Mouse (Mus musculus) spleen, postnatal 14 days (tissue): ENCODE results near the gene Olfr1358.
"Not testable (repeated sequence)": the region's sequence is repeated elsewhere in the genome, so short reads cannot be mapped to it uniquely, and the experiment has no call there.

Experiments
- DNase-seq, 2 experiments: peaks; one replicate each; pipeline ENCODE4 v3.0.0; 2021 to 2022; ENCODE audit warnings: low spot score in 2 of 2

The Olfr1358 gene

DNA sequence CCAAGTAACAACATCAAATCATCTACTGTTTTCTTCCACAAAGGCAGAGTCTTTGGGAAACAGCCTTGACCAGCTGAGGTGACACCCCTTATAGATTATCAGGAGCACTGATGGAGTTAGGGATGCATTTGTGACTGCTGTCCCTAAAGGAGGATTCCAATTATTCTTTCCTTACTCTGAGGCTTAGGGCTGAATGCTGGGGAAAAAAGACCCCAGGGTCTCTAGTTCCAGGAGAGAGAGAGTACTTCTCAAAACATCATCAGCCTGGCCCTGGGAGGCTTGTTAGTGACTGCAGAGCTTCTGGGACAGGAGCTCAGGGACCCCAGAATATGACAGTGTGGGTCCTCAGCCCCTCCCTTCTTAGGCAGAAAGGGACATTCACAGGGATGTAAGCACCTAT lies at the start of gene Olfr1358:
Gene Olfr1358, plus strand, starts transcription at position 301 of the 400 bp plus-strand sequence.
- no peak for DNase-seq

DNA sequence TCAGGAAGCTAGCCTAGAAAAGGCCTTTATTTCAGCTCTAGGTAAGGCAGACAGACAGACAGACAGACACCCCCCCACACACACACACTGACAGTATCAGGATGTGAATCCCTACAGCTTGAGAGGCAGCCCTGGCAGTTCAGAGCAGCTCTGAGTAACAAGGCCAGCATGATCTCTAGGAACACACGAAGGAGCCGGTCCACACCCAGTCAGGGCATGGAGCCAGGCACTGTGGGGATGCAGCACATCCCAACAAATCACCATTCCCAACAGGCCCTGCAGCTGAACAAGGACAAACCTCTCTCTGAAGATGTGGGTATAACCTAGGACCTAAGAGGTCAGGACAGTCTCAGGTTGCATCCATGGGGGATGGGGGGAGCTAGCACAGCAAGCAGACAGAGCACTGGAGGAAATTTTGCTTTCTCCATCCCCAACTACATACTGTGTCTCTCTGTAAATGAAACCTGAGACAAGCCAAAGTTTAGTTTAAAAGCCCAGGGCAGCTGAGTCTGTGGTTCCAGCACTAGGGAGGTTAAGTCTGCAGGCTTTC lies 49.4 kb upstream of the Olfr1358 start:
- no peak for DNase-seq

DNA sequence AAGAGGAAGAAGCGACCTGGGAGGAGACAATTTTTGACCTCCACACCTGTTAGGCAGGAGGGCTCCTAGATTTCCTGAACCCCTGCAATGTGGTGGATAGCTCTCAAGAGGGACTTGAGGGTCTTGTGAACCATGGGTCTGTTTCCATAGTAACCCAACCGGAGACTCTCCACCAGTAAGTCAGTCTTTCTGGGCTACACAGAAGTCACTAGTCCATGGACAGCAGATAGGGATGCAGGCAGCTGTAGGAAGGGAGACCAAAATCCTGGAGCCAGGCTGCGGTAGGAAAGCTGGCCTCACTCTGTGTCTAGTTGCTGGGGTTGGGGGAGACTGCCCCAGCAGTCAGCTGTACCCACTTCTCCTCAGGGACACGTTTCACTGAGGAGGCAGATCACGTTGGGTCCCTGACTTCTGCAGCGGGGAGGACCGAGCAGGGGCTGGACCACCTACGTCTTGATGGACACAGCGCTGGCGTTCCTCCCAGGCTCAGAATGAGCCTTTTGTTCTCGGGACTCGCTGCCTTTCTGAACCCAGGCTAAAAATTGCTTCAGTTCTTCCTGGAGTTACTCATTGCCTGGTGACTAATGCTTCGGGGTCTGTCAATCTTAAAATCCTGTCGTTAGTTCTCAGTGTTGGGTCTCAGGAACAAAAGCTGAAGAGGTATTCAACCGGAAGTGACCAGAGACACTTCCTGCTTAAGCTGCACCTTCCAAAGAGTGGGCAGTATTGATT lies 46.5 kb upstream of the Olfr1358 start:
- DNase-seq, result no peak

DNA sequence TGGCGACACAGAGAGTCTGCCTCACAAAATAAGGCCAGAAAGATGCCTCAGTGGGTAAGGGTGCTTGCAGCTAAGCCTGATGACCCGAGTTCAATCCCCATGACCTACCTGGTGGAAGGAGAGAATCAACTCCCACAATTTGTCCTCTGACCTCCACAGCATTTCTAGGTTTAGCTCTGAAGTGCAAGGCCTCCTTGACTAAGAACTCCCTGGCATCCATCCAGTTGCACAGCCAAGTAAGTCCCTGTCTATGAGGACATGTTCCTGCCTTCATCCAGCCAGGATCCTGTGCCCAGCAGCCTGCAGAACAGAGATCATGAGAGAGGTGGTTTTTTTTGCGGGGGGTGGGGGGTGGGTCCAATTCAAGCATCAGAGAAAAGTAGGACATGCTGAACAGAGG lies 45.2 kb upstream of the Olfr1358 start:
- no peak for DNase-seq

DNA sequence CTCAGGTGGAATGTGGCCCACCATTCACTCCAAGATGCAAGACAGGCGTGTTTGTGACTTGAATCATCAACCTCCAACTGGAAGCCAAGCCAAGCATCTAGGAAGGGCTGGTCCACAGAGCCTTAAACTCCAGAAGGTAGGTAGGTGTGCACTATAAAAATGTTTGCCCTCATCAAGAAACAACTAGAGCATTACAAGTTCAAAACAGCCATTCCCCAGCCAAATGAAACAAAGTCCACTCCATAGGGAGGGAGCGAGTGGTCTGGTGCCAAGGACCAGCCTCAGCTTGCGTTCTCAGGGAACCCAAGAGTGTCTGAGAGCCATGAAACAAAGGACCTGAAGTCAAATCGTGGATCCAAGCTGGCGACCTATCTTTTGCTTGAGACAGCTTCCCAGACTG lies 43.8 kb upstream of the Olfr1358 start:
- no peak for DNase-seq

DNA sequence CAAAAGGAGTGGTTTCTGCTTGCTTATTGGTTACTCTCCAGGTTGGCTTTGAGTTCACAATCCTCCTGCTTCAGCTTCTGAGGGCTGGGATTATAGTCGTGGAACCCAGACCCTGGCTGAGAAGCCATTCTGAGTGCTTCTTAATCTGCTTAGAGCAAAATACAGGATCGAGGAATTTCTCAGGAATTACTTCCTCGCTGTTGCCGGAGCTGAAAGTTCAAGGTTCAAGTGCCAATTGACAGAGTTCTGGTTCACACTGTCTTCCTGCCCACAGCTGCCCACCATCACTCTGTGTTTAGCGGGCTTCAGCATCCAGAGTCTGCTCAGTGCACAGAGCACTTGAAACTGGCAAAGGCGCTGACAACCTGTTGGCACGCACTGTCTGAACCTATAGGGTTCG lies 42.5 kb upstream of the Olfr1358 start:
- no peak for DNase-seq

DNA sequence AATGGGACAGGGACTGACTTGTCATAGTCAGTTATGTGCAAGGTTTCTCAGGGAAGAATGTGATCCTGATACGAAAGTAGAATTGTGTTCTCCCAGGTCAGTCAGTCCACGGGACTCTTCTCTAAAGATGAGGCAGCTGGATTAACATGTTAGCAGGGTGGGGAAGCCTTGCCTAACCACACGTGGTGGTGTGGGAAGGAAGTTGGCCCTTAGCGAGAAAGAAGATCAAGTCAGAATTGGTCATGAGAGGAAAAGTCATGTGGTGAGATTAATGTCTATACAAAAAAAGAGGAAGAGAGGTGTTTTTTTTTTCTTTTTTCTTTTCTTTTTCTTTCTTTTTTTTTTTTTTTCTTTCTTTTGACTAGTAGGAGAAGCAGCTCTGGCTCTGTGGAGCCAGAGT lies 40.4 kb upstream of the Olfr1358 start:
- no peak for DNase-seq

DNA sequence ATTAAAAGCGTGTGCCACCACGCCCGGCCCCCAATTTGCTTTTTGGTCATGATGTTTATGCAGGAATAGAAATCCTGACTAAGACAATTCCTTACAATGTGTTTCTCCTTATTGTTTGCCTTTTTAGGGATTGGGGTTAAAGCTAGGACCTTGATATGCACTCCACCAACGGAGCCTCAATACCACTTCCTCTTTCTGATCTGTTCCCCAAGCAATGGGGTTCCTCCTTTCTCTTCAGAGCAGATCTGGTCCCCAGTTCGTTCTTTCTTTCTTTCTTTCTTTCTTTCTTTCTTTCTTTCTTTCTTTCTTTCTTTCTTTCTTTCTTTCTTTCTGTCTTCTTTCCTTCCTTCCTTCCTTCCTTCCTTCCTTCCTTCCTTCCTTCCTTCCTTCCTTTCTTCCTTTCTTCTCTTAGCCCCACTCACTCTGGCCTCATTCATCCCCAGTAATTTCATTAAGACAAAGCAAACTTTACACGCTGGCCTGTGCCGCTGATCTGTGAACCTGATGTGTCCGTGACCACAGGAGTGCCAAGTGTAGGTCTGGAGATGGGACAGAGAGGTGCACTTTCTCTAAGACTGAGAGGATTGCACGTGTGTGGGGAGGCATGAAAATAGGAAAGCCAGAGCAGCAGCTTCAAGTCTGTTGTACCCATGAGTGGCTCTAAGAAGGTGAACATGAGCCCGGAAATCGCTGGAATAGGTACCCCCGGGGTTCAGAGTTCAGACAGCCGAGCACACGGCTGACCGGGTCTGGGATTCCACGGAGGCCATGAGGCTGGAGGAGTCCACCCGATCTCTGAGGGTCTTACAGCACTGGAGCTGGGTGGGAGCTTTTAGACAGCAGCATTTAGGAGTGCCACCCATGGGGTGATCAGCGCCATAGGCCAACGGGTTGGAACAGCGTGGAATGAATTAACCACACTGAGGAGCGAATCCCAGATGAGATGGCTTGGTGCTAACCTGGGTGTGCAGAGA lies 36.0 kb upstream of the Olfr1358 start:
- no peak for DNase-seq

DNA sequence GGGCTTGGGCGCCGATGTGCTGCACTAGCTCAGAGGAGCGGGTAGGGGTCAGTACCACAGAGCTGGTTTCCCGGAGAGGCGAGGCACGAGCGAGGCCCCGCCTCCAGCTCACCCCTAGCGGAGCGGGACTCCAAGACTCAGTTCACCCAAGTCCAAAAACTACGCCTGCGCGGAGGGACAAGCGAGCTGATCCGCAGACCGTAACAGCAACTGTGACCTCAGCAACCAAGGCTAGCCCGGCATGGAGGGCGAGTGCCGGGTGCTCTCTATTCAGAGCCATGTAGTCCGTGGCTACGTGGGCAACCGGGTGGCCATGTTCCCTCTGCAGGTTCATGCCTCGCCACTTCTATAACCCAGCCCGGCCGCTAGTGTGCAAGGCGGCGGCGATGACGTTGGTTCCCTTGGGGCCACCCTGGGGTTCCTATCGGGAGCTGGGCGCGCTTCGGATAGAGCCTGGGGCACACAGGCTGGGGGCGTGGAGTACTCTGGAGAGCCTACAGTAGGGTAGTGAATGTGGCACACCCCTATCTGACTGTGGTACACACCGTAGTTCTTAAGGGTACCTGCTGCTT lies 35.2 kb upstream of the Olfr1358 start:
- peak; percentile 19 to 41 for DNase-seq

DNA sequence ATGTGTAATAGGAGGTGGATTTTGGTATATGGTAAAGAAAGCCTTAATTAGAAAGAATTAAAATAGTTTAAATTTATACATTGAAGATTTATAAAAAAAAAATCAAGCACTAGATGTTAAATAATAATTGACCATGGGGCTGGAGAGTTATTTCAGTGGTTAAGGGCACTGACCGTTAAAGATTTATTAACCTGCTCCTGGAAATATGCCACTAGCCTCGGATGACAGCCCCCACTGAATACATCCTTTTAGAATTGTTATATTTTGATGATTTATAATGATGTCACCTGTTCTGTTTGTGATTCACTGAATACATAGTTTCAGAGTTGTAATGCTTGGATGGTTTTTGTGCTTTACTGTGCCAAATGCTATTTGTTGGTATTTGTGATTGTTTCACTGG lies 31.9 kb upstream of the Olfr1358 start:
- DNase-seq, result not testable (repeated sequence)

DNA sequence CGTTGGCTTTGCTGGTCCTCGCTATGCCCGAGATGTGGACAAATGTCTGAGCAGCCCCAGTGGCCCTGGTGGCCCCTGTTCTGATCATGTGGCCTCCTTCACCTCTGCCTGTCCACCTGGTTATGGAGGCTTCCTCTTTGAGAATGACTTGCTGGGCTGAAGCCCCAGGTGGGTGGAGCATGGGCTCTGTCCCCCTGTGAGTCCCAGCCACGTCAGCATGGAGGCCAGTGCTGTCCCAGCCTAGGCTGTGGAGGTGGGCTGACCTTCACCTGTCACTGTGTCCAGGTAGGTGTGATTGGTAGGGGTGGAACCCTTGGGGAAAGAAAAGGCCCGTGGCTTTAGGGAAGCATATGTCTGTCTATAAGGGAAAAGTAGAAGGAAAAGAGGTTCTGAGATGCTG lies 30.4 kb upstream of the Olfr1358 start:
- DNase-seq, result no peak

DNA sequence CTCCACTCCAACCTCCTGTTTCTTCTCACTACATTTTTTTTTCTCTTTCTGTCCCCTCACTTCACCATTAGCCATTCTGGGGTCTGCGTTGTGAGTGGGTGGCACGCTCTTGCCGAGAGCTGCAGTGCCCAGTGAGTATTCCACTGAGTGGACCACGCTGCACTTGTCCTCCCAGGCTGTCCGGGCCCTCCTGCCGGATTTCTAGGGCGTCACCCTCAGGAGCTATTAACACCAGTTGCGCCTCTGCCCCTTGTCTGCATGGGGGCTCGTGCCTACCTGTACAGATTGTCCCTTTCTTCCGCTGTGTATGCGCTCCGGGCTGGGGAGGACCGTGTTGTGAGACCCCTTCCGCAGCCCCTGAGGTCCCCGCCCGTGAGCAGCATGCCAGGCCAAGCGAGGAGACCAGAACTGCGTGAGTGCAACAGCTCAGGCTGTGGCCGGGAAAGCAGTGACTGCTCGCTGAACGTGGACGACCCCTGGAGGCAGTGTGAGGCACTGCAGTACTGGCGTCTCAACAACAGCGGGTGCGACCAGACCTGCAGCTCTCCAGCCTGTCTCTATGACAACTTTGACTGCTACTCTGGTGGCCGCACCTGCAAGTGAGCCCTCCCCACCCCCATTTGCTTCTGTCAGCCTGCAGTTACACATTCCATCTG lies 29.7 kb upstream of the Olfr1358 start:
- DNase-seq, result peak; percentile 60 to 75

DNA sequence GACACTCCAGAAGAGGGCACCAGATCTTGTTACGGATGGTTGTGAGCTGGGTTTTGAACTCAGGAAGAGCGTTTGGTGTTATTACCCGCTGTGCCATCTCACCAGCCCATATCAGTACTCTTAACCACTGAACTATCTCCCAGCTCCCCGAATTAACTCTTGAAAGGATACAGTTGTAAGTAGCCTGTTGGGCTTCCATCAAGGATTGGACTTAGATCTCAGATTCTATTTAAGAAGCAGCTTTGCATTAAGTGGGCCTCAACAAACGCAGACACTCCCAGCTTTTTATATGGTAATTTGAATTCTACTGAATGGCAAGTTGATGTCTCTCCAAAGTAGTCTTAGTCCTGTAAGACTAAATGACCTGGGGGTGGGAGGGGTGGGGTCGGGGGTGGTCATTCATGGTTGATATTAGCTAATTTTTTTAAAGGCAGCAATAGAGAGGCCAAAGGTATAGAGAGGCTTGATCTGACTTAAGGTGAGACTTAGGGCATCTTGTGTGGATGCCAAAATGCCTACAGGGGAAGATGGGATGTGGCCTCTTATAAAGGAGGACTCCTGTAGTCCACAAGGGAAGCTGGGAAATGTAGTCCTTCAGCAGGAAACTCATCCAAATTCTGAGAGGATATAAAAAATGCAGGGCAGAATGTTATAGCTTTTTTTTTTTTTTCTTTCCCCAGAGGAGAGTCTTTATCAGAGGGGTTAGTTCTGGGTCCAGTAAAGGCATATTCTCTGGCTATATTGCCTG lies 14.1 kb upstream of the Olfr1358 start:
- DNase-seq, result no peak

DNA sequence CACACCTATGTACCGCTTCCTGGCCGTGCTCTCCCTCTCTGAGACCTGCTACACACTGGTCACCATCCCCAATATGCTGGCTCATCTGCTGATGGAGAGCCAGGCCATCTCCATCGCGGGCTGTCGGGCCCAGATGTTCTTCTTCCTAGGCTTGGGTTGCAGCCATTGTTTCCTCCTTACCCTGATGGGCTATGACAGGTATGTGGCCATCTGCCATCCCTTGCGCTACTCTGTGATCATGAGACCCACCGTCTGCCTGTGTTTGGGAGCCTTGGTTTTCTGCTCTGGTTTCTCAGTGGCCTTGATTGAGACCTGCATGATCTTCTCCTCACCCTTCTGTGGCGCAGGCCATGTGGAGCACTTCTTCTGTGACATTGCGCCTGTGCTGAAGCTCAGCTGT lies 2.6 kb downstream of the Olfr1358 start:
- no peak for DNase-seq

DNA sequence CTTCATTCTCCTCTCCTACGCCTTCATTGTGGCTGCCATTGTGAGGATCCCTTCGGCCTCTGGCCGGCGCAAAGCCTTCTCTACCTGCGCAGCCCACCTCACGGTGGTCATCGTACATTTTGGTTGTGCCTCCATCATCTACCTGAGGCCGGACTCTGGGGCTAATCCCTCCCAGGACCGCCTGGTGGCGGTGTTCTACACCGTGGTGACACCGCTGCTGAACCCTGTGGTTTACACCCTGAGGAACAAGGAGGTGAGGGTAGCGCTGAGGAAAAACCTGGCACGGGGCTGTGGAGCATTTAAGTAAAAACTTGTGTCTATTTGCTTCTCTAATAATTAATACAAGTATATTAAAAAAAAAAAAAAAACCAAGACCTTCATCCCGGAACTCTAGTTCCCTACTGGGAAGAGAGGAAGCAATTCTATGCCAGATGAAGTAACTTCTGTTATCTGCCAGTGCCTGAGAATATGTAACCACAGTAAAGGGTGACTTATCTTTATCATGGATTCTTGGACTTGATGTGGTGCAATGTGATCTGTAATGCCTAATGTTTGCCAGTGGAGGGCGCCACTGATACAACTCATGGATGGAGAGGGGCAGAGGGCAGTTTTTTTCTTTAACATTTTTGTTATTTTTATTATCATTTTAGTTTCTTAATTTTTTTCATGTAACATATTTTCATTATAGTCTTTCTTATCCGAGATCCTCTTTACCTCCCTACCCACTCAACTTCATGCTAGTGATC lies 3.2 kb downstream of the Olfr1358 start:
- DNase-seq, result peak in 1 of 2 experiments; percentile 5

DNA sequence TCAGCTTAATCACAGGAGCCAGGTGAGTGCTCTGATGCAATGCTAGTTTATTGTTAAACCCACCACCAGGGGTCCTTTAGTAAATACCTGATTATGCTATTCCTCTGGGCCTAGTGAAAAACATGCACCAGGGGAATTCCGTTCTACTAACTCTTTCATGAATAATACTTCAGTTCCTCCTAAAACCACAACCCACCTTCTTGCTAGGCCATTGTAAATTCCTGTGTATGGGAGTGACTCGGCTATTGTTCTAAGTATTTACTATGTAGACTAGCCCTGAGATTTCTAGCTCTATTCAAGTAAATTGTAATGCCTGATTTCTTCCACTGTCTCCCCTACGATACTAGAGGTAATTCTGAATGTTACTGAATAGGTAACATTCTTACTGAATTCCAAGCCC lies 7.8 kb downstream of the Olfr1358 start:
- DNase-seq, result not testable (repeated sequence)

DNA sequence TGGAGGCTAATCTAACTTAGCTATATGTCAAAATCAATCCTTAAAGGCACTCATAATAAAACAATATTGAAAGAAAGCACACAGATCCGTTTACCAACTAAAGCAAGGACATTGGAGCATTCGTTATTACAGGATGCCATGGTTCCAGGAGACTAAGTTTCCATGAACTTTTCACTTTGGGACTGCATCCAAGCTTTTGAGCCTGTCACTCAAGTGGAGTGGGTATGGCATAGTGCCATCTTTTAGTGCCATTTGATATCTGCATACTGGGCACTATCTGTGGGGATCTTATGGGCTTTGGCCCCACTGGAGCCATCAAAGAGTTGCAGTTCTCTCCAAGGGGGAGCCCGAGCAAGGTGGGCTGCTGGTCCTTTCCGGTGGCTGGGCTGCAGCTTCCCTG lies 8.3 kb downstream of the Olfr1358 start:
- no peak for DNase-seq

DNA sequence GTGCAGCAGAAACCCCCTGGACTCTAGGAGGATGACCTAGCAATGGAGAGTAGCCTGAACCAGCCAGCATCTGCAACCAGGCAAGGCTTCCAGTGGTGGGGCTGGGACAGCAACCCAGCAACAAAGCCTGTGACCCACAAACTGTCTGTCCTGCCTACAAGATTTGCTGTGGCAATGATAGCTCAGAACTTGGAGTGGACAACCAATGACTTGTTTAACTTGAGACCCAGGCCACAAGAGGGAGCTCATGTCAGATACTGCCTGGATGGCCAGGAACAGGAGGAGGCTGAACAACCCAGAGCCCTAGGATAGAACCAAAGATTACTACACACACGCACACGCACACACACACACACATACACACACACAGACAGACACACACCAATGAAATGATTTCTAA lies 23.7 kb downstream of the Olfr1358 start:
- DNase-seq, result no peak

DNA sequence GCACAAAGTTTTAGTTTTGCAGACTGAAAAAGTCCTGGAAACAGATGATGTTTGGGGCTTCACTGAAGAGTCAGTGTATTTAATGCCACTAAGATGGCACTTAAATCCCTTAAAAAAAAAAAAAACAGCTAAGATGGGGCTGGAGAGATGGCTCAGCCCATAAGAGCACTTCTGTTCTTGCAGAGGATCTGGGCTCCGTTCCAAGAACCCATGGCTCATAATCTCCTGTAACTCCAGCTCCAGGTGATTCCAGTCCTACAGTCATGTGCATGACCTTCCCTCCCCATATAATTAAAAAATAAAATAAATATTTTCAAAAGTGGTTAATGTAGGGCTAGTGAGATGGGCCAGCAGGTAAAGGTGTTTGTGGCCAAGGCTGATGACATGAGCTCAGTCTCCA lies 47.8 kb downstream of the Olfr1358 start:
- DNase-seq, result no peak

DNA sequence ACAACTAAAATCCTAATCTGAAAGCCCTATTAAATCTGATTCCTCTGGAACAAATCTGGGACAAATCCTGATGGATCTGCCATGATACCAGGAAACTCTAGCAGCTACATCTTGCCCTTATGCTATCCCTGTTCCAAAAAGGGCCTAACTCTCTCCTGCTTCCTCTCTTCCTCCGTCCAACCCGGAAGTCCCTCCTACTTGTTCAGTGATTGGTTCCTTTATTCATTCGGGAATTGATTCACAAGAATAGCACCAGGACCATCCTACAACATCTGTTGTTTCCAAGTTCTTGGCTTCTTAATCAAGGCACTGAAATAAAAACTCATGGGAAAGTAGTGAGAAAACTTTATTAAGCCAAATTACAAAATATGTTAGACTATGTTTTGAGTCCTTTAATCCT lies 52.0 kb downstream of the Olfr1358 start:
- no peak for DNase-seq
